Comparison of ENCODE assay signal across 8 mouse cellular contexts in genomic region chr8:92427801-92428200, GRCm38 (mm10).
DNase-seq lines count a peak whose midpoint lies in the region.
"Had no signal": no experiment of that assay in that cellular context is flagged by ENCODE, and none has a peak within 500 bp of the region (broad histone marks: within the 10 kb centered on the region; RNA-seq: fewer than 3 reads in every experiment).

No protein-coding gene starts in this region.

- DNase-seq in kidney, postnatal 36 days: peak; percentile 6 to 14
- no peak for DNase-seq in kidney, adult 9 months
- DNase-seq in cerebellum, adult 9-11 months: peak; percentile 87
- peak; percentile 74 for DNase-seq in layer of hippocampus, adult 9-11 months
- DNase-seq in right cerebral cortex, postnatal 4 days: peak; percentile 10
- DNase-seq in gastrocnemius, postnatal 14 days: no peak
- DNase-seq in kidney, adult 11 months: no peak
- DNase-seq: lung, postnatal 36 days had no signal

- intact Hi-C loops in gastrocnemius, postnatal 14 days (cut with DNase I; ENCODE audit: low total_unique reads): no loop called here

Comparison
In these comparisons a context has a peak if more than half of its experiments do, and no peak if none do; other contexts are left out.
1. DNase-seq: peak in kidney, postnatal 36 days (2 of 2), cerebellum, adult 9-11 months (single experiment), layer of hippocampus, adult 9-11 months (single experiment) and right cerebral cortex, postnatal 4 days (single experiment); none in kidney, adult 9 months (single experiment), gastrocnemius, postnatal 14 days (single experiment) and kidney, adult 11 months (single experiment).